Mouse (Mus musculus): ENCODE results near the gene Vtn.
A peak's percentile ranks its signal among the peaks of the same experiment; 100 is the strongest.

Gene Vtn

DNA sequence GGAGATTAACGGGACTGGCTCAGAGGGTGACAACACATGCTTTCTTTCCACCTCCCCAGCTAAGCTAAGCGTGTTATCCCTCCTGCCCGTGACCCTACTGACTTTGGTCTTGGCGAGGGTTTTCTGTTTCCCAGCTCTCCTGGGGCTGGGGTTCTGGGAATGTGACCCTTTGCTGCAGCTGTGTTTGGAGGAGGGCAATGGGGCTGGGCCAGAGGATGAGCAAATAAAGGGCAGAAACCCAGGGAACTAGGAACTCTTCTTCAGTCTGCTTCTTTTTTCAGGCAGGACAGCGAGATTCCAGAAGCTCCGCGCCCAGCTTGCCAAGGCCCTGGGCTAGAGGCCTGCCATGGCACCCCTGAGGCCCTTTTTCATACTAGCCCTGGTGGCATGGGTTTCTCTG, at the start of gene Vtn:
Gene Vtn (plus strand): TSS at position 88 of the 400 bp plus-strand sequence.
- DNase-seq (ENCODE audit: low spot score): no peak

DNA sequence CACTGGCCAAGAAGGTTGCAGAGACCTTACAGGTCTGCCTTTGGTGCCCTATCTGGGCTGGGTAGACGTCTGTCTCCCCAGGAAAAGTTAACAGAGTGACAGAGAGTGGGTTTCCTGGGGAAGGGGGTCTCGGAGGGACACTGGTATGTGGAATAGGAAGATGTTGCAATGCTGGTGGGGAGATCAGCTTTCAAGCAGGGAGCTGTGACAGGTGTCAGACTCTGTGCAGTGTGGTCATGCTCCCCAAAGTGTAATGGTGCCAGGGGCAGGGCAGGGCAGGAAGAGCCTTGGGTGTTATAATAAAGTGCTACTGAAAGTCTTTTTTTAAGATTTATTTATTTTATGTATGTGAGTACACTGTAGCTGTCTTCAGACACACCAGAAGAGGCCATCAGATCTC, 48.6 kb upstream of the Vtn start:
- no peak for DNase-seq (ENCODE audit: low spot score)

DNA sequence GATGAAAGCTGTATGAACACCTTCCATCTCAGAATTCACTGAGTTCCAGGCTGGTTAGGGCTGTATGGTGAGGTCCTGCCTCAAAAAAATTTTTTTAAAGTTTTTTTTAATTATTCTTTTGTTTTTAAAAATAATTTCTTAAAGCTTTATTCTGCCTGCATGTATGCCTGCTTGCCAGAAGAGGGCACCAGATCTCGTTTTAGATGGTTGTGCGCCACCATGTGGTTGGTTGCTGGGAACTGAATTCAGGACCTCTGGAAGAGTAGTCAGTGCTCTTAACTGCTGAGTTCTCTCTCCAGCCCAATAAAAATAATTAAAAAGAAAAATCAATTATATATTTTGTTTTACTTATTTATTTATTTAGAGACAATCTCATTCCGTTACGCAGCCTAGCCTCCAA, 45.2 kb upstream of the Vtn start:
- peak; percentile 67 for DNase-seq (ENCODE audit: low spot score)

DNA sequence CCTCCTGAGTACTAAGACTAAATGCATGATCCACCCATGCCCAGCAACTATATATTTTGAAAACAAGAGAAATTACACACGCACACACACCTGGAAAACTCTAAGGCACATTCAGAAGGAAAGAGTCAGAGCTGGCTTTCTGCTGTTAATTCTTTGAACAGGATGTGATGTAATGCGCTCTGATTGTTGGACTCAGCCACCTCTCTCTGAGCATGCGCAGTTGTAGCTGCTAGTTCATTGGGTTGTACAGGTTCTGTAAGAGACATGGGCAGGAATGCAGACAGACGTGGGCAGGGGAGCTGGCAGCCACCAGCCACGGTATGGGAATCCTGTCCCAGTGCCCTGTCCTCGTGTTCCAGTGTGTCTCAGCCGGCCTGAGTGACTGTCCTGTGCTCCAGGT, 44.6 kb upstream of the Vtn start:
- no peak for DNase-seq (ENCODE audit: low spot score)

DNA sequence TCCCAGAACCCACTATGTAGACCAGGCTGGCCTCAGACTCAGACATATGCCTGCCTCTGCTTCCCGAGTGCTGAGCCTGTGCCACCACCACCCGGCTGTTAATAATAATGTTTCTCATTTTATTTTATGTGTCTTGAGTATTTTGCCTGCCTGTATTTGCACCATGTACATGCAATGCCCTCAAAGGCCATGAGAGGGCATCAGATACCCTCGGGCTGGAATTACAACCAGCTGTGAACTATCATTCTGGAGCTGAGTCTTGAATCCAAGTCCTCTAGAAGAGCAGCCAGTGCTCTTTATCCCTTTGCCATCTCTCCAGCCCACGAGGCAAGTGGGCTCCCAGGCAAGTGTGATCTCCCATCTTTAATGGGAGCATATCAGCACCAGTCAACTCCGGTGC, 43.6 kb upstream of the Vtn start:
- DNase-seq (ENCODE audit: low spot score): peak; percentile 33

DNA sequence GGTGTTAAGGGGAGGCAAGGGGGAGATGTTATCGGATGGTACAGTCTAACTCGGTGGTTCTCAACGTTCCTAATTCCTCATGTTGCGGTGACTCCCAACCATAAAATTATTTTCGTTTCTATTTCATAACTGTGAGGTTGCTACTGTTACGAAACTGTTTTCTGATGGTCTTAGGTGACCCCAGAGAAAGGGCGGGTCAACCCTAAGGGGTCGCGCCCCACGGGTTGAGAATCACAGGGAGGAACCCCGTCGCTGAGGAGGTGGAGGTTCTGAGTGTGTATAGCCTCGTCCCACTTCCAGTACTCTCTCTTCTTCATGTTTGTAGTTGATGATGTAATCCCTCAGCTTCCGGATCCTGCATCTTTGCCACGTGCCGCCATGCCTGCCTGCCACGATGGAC, 40.2 kb upstream of the Vtn start:
- DNase-seq (ENCODE audit: low spot score): no peak

DNA sequence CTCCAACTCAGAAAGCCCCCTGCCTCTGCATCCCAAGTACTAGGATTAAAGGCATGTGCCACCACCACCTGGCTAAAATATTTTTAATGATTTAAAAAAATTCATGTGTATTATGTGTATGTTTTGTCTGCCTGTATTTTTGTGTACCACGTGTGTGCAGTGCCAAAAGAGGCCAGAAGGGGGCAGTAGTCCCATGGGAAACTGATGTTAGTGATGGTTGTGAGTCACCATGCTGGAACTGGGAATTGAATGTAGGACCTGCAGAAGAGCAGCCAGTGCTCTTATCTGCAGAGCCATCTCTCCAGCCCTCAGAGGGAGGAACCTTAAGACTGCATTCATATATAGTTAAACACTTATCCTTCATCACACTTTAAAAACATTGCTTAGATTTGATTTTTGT, 37.0 kb upstream of the Vtn start:
- no peak for DNase-seq (ENCODE audit: low spot score)

DNA sequence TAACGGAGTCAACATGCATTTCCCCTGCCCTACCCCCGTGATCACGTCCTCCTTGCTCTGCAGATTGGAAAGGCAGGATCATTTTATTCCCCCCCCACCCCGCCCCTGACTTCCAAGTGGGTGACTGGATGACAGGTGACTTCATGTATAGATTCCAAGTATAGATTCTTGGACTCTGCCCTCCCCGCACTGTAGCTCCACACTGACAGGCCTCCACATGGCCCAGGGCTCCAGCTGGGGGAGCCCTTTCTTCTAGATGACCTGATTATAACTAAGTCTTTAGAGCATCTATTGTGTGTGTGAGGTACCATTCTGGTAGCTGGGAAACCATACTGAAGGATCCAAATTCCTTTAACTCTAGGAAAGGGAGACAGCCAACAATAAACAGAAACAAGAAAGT, 36.2 kb upstream of the Vtn start:
- no peak for DNase-seq (ENCODE audit: low spot score)

DNA sequence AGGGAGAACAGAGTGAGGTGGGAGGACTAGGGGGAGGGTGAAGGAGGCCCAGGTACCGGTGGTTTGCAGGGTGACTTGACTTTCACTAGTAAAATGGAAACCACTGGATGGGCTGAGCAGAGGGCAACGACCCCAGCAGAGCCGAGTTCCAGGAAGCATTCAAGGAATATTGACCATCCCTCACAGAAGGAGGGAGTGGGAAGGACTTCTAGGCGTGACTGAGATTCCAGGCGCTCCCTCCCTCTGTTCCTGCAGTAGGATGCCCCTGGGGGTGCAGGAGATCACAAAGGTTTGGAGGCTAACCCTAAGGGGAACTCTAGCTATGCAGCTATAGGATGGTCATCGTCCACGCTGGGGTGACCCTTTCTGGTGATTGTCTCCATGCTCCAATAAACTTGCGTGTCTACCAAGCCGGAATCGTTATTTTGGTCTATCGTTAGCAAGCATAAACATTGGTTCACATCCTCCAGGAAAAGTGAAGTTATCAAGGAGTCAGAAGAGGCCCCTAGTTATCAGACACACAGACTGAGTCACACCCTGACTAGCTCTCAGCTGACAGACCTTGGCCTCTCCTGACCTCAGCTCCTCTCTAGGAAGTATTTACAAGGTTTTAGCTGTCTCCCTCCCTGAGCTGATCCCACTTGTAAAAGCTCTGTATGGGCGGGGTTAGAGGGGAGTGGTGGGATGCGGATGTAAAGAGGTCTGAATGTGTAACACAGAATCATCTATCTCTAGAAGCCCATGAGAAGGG, 35.4 kb upstream of the Vtn start:
- DNase-seq (ENCODE audit: low spot score): no peak

DNA sequence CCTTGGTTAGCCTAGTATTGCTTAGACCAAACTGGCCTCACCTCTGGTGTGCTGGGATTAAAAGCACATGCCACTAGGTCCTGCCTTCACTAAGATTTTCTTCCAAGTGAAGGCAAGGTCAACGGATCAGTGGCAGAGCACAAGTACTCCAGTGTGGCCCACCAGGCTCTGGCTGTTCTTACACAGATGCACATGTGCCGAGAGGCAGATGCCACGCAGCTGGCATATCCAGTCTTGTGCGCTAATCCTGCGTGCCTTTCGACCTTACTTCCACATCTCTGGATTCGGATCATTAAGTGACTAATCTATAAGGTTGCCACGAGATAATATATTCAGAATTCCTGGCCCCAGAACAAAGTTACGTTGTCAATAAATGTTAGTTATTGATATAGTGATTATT, 33.8 kb upstream of the Vtn start:
- DNase-seq (ENCODE audit: low spot score): no peak

DNA sequence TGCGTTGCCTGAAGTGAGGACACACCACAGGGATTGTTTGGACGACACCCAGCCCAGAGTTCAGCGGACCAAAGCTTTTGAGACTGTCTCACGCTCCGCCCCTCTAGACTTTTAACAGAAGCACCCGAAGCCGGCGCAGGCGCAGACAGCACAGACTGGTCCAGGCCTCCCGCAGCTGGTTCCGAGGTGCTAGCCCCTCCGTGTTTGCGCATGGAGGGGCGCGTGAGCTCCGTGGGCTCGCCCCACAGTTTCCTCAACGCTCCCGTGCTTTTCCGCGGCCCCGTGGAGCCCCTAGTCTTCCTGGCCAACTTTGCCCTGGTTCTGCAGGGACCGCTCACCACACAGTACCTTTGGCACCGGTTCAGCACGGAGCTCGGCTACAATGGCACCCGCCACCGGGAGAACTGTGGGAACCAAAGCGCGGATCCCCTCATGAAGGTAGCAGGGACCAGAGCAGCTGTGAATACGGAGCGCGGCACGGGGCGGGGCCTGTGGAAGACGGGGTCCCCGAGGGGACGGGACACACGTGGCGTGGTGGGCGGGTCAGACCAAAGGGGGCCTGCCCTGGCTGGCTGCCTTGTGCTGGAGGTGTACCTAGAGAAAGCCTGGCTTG, 33.2 kb upstream of the Vtn start, which contains the start of gene Slc46a1:
Gene Slc46a1 (plus strand): TSS at position 130 of the 613 bp plus-strand sequence.
- DNase-seq (ENCODE audit: low spot score): peak; percentile 62

DNA sequence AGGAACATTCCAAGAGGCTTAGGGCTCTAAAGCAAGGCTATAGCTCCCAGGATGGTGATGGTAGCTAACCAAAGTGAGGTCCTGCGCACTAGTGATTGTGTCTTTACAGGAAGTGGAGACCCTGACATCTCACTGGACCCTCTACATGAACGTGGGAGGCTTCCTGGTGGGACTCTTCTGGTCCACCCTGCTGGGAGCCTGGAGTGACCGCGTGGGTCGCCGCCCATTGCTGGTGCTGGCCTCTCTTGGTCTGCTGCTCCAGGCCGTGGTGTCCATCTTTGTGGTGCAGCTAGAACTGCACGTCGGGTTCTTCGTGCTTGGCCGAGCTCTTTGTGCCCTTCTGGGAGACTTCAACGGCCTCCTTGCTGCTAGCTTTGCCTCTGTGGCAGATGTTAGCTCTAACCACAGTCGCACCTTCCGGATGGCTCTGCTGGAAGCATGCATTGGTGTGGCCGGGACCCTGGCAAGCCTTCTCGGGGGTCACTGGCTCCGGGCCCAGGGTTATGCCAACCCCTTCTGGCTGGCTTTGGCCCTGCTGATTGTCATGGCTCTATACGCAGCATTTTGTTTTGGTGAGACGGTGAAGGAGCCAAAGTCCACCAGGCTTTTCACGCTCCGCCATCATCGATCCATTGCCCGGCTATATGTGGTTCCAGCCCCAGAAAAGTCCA, 32.5 kb upstream of the Vtn start:
- DNase-seq (ENCODE audit: low spot score): no peak

DNA sequence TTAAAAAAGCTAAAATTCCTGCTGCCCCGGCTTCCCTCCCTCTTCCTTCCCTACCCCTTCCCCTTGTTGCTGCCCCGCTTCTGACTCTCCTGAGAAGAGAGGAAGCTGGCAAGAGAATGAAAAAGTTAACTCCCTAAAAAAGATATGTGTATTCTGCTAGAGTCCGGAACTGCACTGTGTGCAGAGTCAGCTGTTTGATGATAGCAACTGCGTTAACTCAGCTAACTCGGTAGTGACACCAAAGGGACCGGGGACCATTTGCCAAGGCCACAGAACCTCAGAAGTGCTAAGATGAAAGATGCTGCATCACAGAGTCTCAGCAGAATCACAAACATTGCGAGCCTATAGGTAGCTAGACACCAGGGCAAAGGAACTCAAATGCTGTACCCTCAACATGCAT, 31.4 kb upstream of the Vtn start:
- DNase-seq (ENCODE audit: low spot score): no peak

DNA sequence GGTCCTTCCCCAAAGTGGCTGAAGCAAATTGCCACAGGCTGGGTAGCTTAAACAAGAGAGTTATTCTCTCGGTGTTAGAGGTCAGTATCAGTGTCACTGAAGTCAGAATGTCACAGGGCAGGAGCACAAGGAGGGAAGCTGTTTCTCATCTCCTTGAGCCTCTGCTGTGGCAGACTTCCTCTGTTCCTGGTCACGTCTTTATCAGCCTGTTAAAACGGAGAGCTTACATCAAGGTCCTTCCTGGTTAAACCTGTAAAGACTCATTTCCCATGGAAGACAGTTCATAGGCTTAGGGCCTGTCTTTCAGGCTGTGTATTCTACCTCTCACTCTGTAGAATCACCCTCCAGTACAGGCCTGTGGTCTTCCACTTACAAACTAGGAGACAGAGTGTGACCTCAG, 31.0 kb upstream of the Vtn start:
- DNase-seq (ENCODE audit: low spot score): no peak

DNA sequence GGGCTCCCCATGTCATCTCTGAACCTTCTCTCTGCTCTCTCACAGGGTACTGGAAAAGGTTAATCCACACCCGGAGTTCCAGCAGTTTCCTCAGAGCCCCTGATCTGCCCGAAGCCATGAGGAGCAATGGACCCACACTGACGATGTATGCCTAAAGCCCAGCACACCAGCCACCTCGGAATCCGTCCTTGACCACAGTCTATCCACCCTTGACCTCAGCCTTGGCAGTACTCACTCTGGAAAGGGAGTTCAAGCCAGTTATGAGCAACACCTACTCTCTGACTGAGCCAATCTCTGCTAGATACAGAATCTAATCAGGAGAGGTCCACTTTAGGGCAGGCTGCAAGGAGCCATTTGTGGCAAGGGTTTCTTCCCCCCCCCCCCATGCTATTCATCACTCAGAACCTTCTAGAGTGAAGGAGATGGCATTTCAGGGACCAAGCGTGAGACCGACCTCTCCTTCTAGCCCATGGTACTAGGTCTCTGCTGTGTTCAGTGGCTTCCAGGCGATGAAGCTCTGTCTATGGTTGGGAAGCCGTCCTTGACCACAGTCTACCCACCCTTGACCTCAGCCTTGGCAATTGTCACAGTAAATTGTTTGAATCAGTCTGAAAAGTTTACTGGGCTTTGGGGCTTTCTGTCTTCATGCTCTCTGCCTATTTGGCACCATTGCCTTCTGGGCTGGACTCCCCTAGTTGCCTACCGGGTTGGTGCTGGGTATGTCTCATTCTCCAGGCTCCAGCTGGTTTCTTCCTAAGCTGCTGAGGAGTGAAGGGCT, 27.4 kb upstream of the Vtn start:
- DNase-seq (ENCODE audit: low spot score): no peak

DNA sequence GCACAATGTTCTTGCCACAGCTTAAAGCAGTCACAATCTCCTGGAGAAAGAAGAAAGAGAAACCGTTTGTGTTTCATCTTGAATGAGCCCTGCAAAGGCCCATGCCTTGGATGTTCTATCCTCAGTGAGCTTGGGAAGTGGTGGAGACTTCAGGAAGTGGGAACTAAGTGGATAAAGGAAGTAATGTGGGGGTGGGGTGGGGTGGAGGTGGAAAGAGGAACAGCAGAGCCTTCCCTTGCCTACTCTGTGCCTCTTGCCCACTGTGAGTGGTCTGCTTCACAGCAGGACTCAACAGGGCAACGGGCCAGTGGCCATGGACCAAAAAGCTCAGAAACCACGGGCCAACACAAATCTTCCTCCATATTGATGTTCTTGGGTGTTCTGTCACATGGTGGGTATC, 23.6 kb upstream of the Vtn start:
- DNase-seq (ENCODE audit: low spot score): no peak

DNA sequence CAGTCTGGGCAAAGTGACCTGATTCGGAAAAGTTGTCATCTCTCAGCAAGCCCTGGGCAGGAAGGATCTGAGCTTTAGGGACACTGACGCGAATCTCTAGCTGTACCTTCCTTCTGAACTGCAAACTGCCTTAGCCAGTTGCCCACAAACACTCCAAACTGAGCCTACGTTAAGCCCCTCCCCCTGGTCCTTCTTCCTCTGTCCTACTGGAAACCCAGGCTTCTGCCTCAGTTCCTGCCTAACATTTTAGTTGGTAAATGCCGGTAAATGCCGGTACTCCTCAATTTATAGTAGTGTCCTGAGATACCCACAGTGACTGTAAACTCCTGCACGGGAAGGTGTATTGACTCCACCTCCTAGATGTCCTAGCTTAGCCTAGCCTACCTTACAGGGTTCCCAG, 15.3 kb upstream of the Vtn start:
- no peak for DNase-seq (ENCODE audit: low spot score)

DNA sequence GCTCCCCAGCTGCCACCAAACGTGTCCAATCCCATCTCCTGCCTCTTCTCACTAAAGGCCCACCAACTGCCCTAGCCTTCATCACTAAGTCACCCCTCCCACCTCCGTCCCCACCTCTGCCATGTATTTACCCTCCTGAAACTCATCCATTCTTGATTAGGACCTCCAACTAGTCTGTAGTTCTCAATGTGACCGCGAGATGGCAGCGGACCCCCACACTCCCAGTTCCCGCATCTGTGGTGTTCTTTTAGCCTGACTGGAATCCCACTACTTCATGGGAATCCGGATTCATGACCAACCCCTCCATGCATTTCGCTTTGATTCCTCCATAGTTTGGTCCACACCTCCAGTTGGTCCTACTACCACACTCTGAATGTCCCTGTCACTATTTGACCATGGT, 10.7 kb upstream of the Vtn start:
- peak; percentile 56 for DNase-seq (ENCODE audit: low spot score)

DNA sequence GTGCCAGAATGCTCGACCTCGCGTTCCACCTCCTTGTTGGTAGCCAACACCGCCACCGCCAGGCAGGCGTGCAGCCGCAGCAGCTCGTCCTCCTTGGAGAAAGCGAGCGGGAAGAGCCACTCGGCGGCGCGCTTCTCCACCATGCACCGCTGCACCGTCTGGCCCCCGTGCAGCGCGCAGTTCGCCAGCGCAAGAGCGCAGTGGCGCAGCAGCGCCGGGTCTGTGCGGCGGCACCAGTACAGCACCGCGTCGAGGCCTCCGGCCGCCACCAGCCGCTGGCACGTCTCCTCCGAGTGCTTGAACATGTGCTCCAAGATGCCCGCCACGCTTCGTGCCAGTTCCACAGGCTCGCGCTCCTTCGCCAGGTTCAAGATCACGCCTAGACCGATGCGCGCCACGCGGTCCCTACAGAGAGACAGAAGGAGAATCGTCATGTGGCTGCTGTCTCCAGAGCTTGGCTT, 8.1 kb upstream of the Vtn start:
- DNase-seq (ENCODE audit: low spot score): no peak

DNA sequence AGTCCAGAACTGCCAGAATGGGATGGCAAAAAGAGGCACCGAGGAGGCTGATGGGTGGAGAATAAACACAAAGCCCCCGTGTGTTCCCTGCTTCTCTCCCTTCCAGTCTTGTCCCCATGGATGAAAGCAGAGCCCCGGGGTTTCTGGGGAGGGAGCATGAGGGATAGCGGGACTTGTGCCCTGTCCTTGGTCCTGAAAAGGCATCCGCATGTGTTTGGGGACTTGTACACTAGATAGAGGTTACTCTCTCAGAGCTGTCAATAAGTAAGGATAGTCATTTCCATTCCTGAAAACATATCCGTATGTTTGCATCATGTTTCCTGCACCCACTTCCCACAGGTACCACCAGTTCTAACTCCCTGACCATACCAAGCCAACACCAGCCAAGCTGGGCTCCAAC, 3.0 kb upstream of the Vtn start:
- no peak for DNase-seq (ENCODE audit: low spot score)

DNA sequence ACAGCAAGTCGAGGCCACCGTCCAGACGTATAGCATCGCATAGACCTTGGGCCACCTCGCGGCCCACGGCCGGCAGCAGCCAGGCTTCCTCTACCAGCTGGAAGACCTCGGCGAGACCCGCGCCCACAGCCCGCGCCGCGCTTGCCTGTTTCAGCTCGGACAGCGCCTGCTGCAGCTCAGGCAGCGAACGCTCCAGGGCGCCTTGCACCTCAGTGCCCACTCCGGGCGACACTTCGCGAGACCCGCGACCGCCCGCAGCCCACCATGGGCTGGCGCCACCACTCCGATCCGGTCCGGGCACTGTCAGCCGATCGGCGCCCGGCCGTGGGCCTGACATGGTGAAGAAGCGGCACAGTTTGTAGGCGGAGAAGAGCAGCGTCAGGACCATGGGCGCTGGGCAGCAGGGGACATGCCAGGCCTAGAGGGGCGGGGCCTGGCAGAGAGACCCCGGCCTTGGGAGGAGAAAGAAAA, 1.8 kb upstream of the Vtn start:
- DNase-seq (ENCODE audit: low spot score): peak; percentile 12
